Mouse (Mus musculus): ENCODE data around the gene Zfp324. TPM values are rescaled to one million over a fixed set of nuclear protein-coding genes. Genes with fewer than 3 reads are reported as not detected.
A peak's percentile ranks its signal among the peaks of the same experiment; 100 is the strongest.

The Zfp324 gene
- polyA plus RNA-seq, 1 experiment from 2014 or later, result 1.9 TPM

GRCm38 (mm10) chr7:12978931-12979722 lies 13.5 kb downstream of the Zfp324 start:
- no peak for TF ChIP-seq EP300 (IDR thresholded peaks at IDR 0.05; ENCODE audit: low read depth)
- no peak for TF ChIP-seq CTCF (IDR thresholded peaks at IDR 0.05; ENCODE audit: low read depth)
- Histone ChIP-seq H3K4me1 (ENCODE audit: insufficient read depth) (peaks cover 21% of the 10 kb centered on the region), H3K27me3 (ENCODE audit: insufficient read depth, low read length) (no peaks in the 10 kb centered on the region), H3K9ac (replicated peaks) (peak overlapping the region; percentile 74), H3K36me3 (replicated peaks; ENCODE audit: insufficient read depth, low read length) (no peaks in the 10 kb centered on the region), H3K9me3 (ENCODE audit: low read length) (no peaks in the 10 kb centered on the region), H3K4me3 (ENCODE audit: low read depth, low read length) (peak overlapping the region; percentile 72), H3K4me2 (ENCODE audit: low read depth, low read length) (peak overlapping the region; percentile 91), H3K27ac (ENCODE audit: low read depth) (peak overlapping the region; percentile 89)
- ATAC-seq (no peak), DNase-seq (no peak)
- WGBS (ENCODE audit: insufficient replicate concordance), result 74% methylated on average over 18 of the region's 18 CpGs

GRCm38 (mm10) chr7:12979776-12980175 lies 14.1 kb downstream of the Zfp324 start:
- ATAC-seq (no peak), DNase-seq (no peak)
- H3K27me3 ChIP-seq (ENCODE audit: insufficient read depth, low read length), result no peaks in the 10 kb centered on the region
- no peak overlapping the region for H3K9ac ChIP-seq (replicated peaks)
- no peak overlapping the region for H3K4me2 ChIP-seq (ENCODE audit: low read depth, low read length)
- no peak overlapping the region for H3K4me3 ChIP-seq (ENCODE audit: low read depth, low read length)
- no peaks in the 10 kb centered on the region for H3K9me3 ChIP-seq (ENCODE audit: low read length)
- WGBS (ENCODE audit: insufficient replicate concordance), result 72% methylated on average over 6 of the region's 6 CpGs
- H3K27ac ChIP-seq (ENCODE audit: low read depth), result peak overlapping the region; percentile 89
- TF ChIP-seq CTCF (IDR thresholded peaks at IDR 0.05; ENCODE audit: low read depth), result no peak
- TF ChIP-seq EP300 (IDR thresholded peaks at IDR 0.05; ENCODE audit: low read depth), result no peak
- peaks cover 21% of the 10 kb centered on the region for H3K4me1 ChIP-seq (ENCODE audit: insufficient read depth)
- no peaks in the 10 kb centered on the region for H3K36me3 ChIP-seq (replicated peaks; ENCODE audit: insufficient read depth, low read length)

GRCm38 (mm10) chr7:12980291-12980690 lies 14.7 kb downstream of the Zfp324 start:
- ATAC-seq (no peak), DNase-seq (no peak)
- Histone ChIP-seq H3K27ac (ENCODE audit: low read depth) (0 out of 2 replicates have a peak overlapping the region, but pooled peaks have one; percentile 89), H3K4me3 (ENCODE audit: low read depth, low read length) (no peak overlapping the region), H3K9me3 (ENCODE audit: low read length) (no peaks in the 10 kb centered on the region), H3K4me2 (ENCODE audit: low read depth, low read length) (no peak overlapping the region), H3K36me3 (replicated peaks; ENCODE audit: insufficient read depth, low read length) (no peaks in the 10 kb centered on the region), H3K4me1 (ENCODE audit: insufficient read depth) (peaks cover 21% of the 10 kb centered on the region), H3K9ac (replicated peaks) (no peak overlapping the region), H3K27me3 (ENCODE audit: insufficient read depth, low read length) (no peaks in the 10 kb centered on the region)
- no peak for TF ChIP-seq CTCF (IDR thresholded peaks at IDR 0.05; ENCODE audit: low read depth)
- no peak for TF ChIP-seq EP300 (IDR thresholded peaks at IDR 0.05; ENCODE audit: low read depth)
- WGBS (ENCODE audit: insufficient replicate concordance), result 84% methylated on average over 7 of the region's 7 CpGs

- Histone ChIP-seq H3K9ac (replicated peaks) (no peak overlapping the region), H3K27ac (ENCODE audit: low read depth) (no peak overlapping the region), H3K36me3 (replicated peaks; ENCODE audit: insufficient read depth, low read length) (no peaks in the 10 kb centered on the region; the same call in 1 of the 2 replicates), H3K27me3 (ENCODE audit: insufficient read depth, low read length) (no peaks in the 10 kb centered on the region), H3K9me3 (ENCODE audit: low read length) (no peaks in the 10 kb centered on the region), H3K4me1 (ENCODE audit: insufficient read depth) (peaks cover 4% of the 10 kb centered on the region), H3K4me2 (ENCODE audit: low read depth, low read length) (no peak overlapping the region), H3K4me3 (ENCODE audit: low read depth, low read length) (no peak overlapping the region)
- 62% methylated on average over 1 of the region's 1 CpGs for WGBS (ENCODE audit: insufficient replicate concordance)
- ATAC-seq, result peak; percentile 54
- no peak for DNase-seq
- TF ChIP-seq EP300 (IDR thresholded peaks at IDR 0.05; ENCODE audit: low read depth), result no peak; the same call in 1 of the 2 replicates
- TF ChIP-seq CTCF (IDR thresholded peaks at IDR 0.05; ENCODE audit: low read depth), result no peak
These were observed 20.1 kb downstream of the Zfp324 start for GRCm38 (mm10) chr7:12985724-12986123.

- no peak overlapping the region for H3K9ac ChIP-seq (replicated peaks)
- ATAC-seq, result no peak
- H3K4me3 ChIP-seq (ENCODE audit: low read depth, low read length), result no peak overlapping the region
- WGBS (ENCODE audit: insufficient replicate concordance), result 79% methylated on average over 8 of the region's 8 CpGs
- no peaks in the 10 kb centered on the region; the same call in 1 of the 2 replicates for H3K36me3 ChIP-seq (replicated peaks; ENCODE audit: insufficient read depth, low read length)
- TF ChIP-seq CTCF (IDR thresholded peaks at IDR 0.05; ENCODE audit: low read depth), result no peak
- no peak for TF ChIP-seq EP300 (IDR thresholded peaks at IDR 0.05; ENCODE audit: low read depth)
- DNase-seq, result no peak
- 0 out of 2 replicates have a peak overlapping the region, but pooled peaks have one; percentile 1 for H3K27ac ChIP-seq (ENCODE audit: low read depth)
- H3K9me3 ChIP-seq (ENCODE audit: low read length), result no peaks in the 10 kb centered on the region
- peaks cover 4% of the 10 kb centered on the region for H3K4me1 ChIP-seq (ENCODE audit: insufficient read depth)
- no peak overlapping the region for H3K4me2 ChIP-seq (ENCODE audit: low read depth, low read length)
- H3K27me3 ChIP-seq (ENCODE audit: insufficient read depth, low read length), result no peaks in the 10 kb centered on the region
These were observed 21.3 kb downstream of the Zfp324 start for GRCm38 (mm10) chr7:12986906-12987305.

GRCm38 (mm10) chr7:12987409-12988189 lies 22.0 kb downstream of the Zfp324 start:
- Histone ChIP-seq H3K4me2 (ENCODE audit: low read depth, low read length) (no peak overlapping the region), H3K36me3 (replicated peaks; ENCODE audit: insufficient read depth, low read length) (no peaks in the 10 kb centered on the region; the same call in 1 of the 2 replicates), H3K4me3 (ENCODE audit: low read depth, low read length) (no peak overlapping the region), H3K27me3 (ENCODE audit: insufficient read depth, low read length) (no peaks in the 10 kb centered on the region), H3K27ac (ENCODE audit: low read depth) (peak overlapping the region; percentile 1; the same call in 1 of the 2 replicates), H3K9me3 (ENCODE audit: low read length) (no peaks in the 10 kb centered on the region), H3K9ac (replicated peaks) (no peak overlapping the region), H3K4me1 (ENCODE audit: insufficient read depth) (peaks cover 4% of the 10 kb centered on the region)
- WGBS (ENCODE audit: insufficient replicate concordance), result 62% methylated on average over 8 of the region's 8 CpGs
- DNase-seq (no peak), ATAC-seq (peak; percentile 73)
- no peak for TF ChIP-seq CTCF (IDR thresholded peaks at IDR 0.05; ENCODE audit: low read depth)
- TF ChIP-seq EP300 (IDR thresholded peaks at IDR 0.05; ENCODE audit: low read depth), result 0 out of 2 replicates have a peak, but pooled peaks have one; percentile 20
